ENCODE assay signal across 8 mouse cellular contexts in genomic region chr4:57300469-57301409, GRCm38 (mm10). TPM values are rescaled to one million over a fixed set of nuclear protein-coding genes. Genes with fewer than 3 reads are reported as not detected.
DNase-seq lines count a peak whose midpoint lies in the region; ATAC-seq and TF ChIP-seq lines count a peak whose summit lies in the region.

No protein-coding gene starts in this region.

- H3K4me2 ChIP-seq in forebrain, postnatal 0 days (ENCODE audit: low read depth), result peak overlapping the region; percentile 94
- H3K4me2 ChIP-seq in lung, embryonic 15.5 days, result peak overlapping the region; percentile 85

- peak; percentile 25 for TF ChIP-seq CTCF in left cerebral cortex, adult 2 months (IDR thresholded peaks at IDR 0.05)
- TF ChIP-seq CTCF in bone marrow macrophage, adult 2 months (IDR thresholded peaks at IDR 0.05; ENCODE audit: low read depth, low read length), result no peak
- TF ChIP-seq CTCF in forebrain, postnatal 0 days (IDR thresholded peaks at IDR 0.05; ENCODE audit: low read depth), result peak; percentile 17; the same call in 1 of the 2 replicates

- peak overlapping the region; percentile 88 for H3K4me3 ChIP-seq in left cerebral cortex, adult 2 months
- H3K4me3 ChIP-seq in bone marrow macrophage, adult 2 months (ENCODE audit: insufficient read depth, low read length), result peak overlapping the region; percentile 39
- H3K4me3 ChIP-seq in forebrain, postnatal 0 days (ENCODE audit: low read depth, low read length), result peak overlapping the region; percentile 73
- peak overlapping the region; percentile 81 for H3K4me3 ChIP-seq in lung, embryonic 15.5 days

- H3K4me1 ChIP-seq in bone marrow macrophage, adult 2 months (ENCODE audit: control insufficient read depth, insufficient read depth, low read length), result no peaks in the 10 kb centered on the region
- peaks cover 9% of the 10 kb centered on the region; the same call in 1 of the 2 replicates for H3K4me1 ChIP-seq in forebrain, postnatal 0 days (ENCODE audit: insufficient read depth)
- H3K4me1 ChIP-seq in lung, embryonic 15.5 days, result peaks cover 29% of the 10 kb centered on the region

- DNase-seq in left cerebral cortex, adult 2 months (ENCODE audit: extremely low spot score in 1 of 2, low spot score in 2 of 2), result no peak
- no peak for DNase-seq in left cerebral cortex, postnatal 14 days (ENCODE audit: low spot score in 2 of 2)
- no peak for DNase-seq in forebrain, postnatal 0 days
- peak; percentile 67 to 70 for DNase-seq in kidney, adult 8-10 months
- DNase-seq in right cerebral cortex, postnatal 4 days, result peak; percentile 13
- no peak for DNase-seq in adrenal gland, adult 2 months

- intact Hi-C loops in left cerebral cortex, adult 2 months (cut with DNase I), result loop anchor here (1.0 to 2.0 kb wide), 2 partner anchors 18 to 43 kb away; no protein-coding TSS in a partner anchor
- intact Hi-C loops in left cerebral cortex, postnatal 14 days (cut with DNase I), result no loop called here

- H3K9ac ChIP-seq in forebrain, postnatal 0 days, result peak overlapping the region; percentile 69
- peak overlapping the region; percentile 69 for H3K9ac ChIP-seq in lung, embryonic 15.5 days

- H3K27ac ChIP-seq in left cerebral cortex, adult 2 months, result peak overlapping the region; percentile 93
- H3K27ac ChIP-seq in bone marrow macrophage, adult 2 months (ENCODE audit: insufficient read depth, low read depth, low read length), result no peak overlapping the region
- no peak overlapping the region for H3K27ac ChIP-seq in forebrain, postnatal 0 days (ENCODE audit: low read depth, low read length)
- peak overlapping the region; percentile 87 for H3K27ac ChIP-seq in lung, embryonic 15.5 days

- peak; percentile 2; the same call in 1 of the 2 replicates for ATAC-seq in forebrain, postnatal 0 days
- no peak for ATAC-seq in lung, embryonic 15.5 days (ENCODE audit: borderline replicate concordance, extremely low read depth, low FRiP score, low TSS enrichment)

- WGBS in forebrain, postnatal 0 days, result 2% methylated on average over 37 of the region's 37 CpGs
- WGBS in lung, embryonic 15.5 days, result under 1% methylated on average over 37 of the region's 37 CpGs

- H3K9me3 ChIP-seq in forebrain, postnatal 0 days (ENCODE audit: low read length), result no peaks in the 10 kb centered on the region
- no peaks in the 10 kb centered on the region for H3K9me3 ChIP-seq in lung, embryonic 15.5 days

- no peak for TF ChIP-seq POLR2A in bone marrow macrophage, adult 2 months (IDR thresholded peaks at IDR 0.05; ENCODE audit: borderline replicate concordance, low read depth, low read length)

- H3K27me3 ChIP-seq in forebrain, postnatal 0 days (ENCODE audit: insufficient read depth, low read length), result no peaks in the 10 kb centered on the region; the same call in none of the 2 replicates
- H3K27me3 ChIP-seq in lung, embryonic 15.5 days, result peaks cover 37% of the 10 kb centered on the region; the same call in 1 of the 2 replicates

- H3K36me3 ChIP-seq in forebrain, postnatal 0 days (ENCODE audit: insufficient read depth), result no peaks in the 10 kb centered on the region
- H3K36me3 ChIP-seq in lung, embryonic 15.5 days, result no peaks in the 10 kb centered on the region

RNA-seq across cellular contexts. Expression of gene Ptpn3, which starts 0.9 kb away (rescaled TPM):
- 10 to 100 TPM; 68.4 to 77.7 TPM for total RNA-seq in left cerebral cortex, adult 2 months (2021)
- total RNA-seq in left cerebral cortex, postnatal 14 days (2021), result 10 to 100 TPM; 37.9 to 51.9 TPM
- 0.27 TPM in 1 of 2 replicates, not detected in the other for polyA plus RNA-seq in bone marrow macrophage, adult 2 months (2012; ENCODE audit: insufficient read depth, insufficient read length, missing spikeins)
- 1.8 and 5.7 TPM in 2 replicates for total RNA-seq in forebrain, postnatal 0 days (2014; rRNA removed)
- polyA plus RNA-seq in forebrain, postnatal 0 days (2015; fragmentation: Nextera tagmentation; extraction: Ambion mirVana), result 0.92 and 1.2 TPM in 2 replicates
- 4.5 and 4.6 TPM in 2 replicates for polyA plus RNA-seq in lung, embryonic 15.5 days (2015; fragmentation: Nextera tagmentation; extraction: Ambion mirVana)
- 10 to 100 TPM; 24.2 to 36.4 TPM for total RNA-seq in adrenal gland, adult 2 months (2021)
- 5.3 and 9.0 TPM in 2 replicates for polyA plus RNA-seq in adrenal gland, adult 2 months (2012; rRNA removed)

Comparison
In these comparisons a context has a peak if more than half of its experiments do, and no peak if none do; other contexts are left out.
1. DNase-seq: peak in kidney, adult 8-10 months (2 of 2) and right cerebral cortex, postnatal 4 days (single experiment); none in left cerebral cortex, adult 2 months (0 of 2), left cerebral cortex, postnatal 14 days (0 of 2), forebrain, postnatal 0 days (single experiment) and adrenal gland, adult 2 months (single experiment).
2. H3K27ac ChIP-seq: peak in left cerebral cortex, adult 2 months (single experiment) and lung, embryonic 15.5 days (single experiment); none in bone marrow macrophage, adult 2 months (single experiment) and forebrain, postnatal 0 days (single experiment).
3. Peak in every context shown above with its lines, with median percentiles within 50 percentile points of each other: H3K4me3 ChIP-seq.